Mouse (Mus musculus) thymus, postnatal 4 days (tissue): ENCODE results near the gene Msln.
A peak's percentile ranks its signal among the peaks of the same experiment; 100 is the strongest.
"Not testable (repeated sequence)": the region's sequence is repeated elsewhere in the genome, so short reads cannot be mapped to it uniquely, and the experiment has no call there.

Experiments used
- DNase-seq: peaks from one replicate; pipeline ENCODE4 v3.0.0; 2021

The Msln gene

DNA sequence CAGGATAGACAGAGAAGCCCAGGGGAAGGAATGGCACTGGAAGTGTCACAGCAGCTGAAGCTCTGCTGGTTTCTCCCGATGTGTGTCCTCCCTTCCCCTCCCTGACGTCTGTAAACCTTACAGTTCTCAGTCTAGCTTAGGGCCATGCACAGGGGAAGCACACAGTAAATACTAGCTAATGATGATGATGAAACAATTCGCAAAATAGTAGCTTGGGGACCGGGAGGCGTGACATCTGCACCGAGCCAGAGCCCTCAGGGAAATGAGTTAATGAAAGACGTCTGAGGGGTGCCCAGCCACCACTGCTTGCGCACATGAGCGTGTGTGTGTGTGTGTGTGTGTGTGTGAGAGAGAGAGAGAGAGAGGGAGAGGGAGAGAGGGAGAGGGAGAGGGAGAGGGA is 15.2 kb upstream of the Msln start:
- DNase-seq: no peak

DNA sequence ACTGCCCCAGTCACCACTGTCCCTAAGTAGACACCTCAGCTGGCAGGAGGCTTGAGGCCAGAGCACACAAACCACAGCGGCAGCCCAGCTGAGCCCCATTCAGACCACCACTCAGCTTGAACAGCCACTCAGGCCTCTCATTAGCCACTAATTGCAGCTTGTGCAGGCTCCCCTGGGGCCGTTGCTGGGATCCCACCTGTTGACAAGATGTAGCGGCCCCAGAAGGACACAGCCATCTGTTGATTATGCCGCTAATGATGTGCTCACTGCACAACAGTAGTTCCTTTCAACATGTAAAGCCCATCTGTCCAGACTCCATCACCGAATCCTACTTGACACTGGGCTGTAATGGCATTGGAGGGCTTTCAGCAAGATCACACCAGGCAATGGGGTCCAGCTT is 11.7 kb upstream of the Msln start:
- no peak for DNase-seq

DNA sequence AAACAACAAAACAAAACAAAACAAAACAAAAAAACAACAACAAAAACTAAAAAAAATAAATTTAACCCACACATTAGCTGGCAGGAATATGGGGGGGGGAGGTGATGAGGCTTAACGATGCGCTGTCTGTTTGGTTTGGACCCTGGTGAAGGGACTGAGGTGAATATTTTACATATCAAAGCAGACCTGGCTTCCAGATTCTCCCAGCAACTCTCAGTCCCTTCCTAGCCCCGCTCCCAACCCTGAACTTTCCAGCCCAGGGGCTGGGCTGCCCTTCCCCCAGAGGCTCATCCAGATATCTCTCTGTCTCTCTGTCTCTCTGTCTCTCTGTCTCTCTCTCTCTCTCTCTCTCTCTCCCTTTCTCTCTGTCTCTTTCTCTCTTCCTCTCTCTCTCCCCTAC is 8.4 kb upstream of the Msln start:
- DNase-seq: no peak

DNA sequence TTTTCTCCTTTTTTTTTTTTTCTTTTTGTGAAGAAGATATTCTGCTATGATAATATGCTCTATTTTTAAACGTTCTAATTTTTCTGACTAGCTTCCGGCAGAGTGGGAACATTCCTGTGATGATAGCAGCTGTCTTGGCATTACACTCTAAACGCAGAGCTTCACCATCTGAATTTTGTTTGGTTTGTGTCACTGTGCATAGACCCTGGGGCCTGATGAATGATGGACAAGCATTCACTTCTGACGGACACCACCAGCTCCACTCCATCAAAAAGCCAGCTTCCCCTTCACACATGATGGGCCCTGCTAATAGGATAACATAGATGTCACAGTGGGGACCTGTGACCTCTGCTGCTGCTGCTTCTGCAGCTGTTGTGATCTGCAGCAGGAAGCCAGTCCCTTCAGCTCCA is 7.4 kb upstream of the Msln start:
- DNase-seq: no peak

DNA sequence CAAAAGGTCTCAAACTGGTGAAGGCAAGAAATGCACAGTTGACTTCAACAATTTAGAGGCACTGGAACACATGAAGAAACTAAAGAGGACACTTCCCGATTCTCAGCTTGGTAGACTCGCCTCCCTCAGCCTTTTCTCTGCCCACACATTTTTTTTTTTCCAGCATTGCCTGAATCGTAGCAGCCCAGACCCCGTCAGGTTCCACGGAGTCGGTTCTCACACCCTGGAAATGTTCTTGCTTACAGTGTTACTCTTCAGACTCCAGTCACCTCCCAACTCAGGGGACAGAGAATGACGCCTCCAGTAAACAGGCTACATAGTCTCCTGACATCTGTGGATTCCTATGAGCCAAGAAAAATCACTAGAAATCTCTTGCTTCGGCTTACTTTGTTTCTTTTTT is 6.0 kb upstream of the Msln start:
- no peak for DNase-seq

DNA sequence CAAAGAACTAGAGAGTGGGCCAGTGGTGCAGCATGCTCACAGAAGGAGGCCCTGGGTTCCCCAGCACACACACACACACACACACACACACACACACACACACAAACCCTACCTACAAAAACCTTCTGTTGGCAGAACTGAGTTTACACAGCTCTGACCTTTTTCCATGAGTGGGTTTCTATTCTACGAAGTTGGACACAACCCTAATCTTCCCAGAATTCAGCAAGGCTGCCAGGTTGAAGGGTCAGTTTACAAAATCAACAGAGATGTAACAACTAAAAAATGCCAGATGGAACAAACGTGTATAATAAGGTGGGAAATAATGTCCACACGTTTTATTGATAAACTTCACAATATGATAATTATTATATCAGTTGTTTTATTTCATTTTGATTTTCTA is 3.5 kb upstream of the Msln start:
- no peak for DNase-seq

DNA sequence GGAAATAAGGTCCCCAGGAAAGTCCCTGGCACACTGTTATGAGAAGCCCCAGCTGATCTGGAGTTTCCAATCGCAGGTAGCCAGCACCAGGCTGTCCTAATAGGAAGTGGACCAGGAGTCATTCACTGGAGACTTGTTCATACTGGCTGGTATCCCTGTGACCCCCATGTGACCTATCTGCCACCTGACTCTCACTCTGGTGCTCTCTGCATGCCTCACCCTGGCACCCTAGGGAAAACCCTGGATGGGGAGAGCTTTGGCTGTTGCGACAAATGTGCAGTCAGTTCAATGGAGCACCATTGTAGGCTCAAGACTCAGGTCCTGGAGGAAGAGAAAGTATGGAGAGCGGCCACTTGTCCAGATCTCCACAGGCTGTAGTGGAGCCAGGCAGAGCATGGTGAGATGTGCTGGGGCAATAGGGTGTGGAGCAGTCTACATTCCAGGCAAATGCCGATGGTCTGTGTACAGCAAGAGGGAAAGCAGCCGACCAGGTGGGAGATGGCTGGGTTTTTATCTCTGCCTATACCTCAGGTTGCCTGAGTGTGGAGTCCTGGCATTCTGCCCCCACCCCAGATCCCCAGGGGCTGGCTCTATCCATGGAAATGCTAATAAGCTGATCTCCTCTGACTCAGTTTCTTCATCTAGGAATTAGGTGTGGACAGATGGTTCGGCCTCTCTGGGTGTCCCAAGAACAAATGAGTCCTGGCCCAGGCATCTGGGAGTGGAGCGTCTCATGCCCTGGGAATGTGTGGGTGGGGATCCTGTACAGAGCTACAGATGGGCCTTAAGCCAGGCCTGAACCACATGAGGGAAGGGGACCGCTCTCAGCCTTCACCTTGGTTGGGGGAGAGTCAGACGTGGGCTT is 2.4 kb upstream of the Msln start:
- no peak for DNase-seq

DNA sequence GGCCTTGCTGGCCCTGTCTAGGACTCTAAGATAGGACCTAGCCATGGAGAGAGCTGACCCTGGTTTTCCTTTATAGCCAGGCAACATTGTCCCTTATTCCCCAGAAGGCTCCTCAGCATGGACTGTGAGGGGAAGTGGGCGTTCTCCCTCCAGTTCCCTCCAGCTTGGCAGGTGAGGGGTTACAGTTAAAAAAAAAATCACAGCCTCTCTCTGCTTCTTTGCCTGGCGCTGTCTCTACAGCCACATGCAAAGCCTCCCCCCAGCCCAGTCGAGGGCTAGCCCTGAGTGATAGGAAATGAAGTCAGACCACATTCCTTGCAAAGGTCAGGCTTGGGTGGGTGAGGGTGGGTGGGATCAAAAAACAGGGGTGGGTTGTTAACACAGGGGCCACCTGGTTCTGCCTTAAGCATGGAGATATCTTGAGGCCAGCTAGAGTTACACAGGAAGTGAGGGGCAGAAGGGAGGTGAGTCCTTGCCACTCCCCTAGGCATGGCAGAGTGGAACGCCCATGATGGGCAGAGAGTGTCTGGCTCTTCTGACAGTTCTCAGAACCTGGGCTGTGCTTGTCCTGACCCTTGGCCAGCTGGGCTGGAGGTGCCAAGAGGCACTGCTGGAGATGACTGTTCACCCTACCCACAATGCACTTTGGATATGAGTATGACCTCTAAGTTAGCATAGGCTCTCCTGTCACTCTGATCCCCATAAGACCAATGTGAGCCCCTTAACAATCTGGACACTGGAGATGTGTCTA is 1.6 kb upstream of the Msln start:
- DNase-seq: no peak

DNA sequence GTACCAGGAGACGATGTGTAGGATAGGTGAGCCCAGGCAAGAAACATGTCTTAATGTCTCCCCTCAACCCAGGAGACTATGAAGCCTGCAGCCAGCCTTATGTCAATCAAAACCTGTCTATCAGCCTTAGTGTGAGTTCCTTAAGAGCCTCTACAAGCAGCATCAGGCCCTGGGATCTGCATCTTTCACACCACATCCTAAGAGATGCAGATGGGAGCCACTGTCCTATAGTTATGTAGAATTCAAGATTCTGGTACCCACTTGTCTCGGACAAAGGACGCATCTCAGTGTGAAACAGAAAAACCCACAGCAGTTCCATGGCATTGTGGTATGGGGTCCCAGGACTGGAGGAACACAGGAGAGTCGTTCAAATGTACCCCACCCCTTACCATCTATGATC is 908 bp upstream of the Msln start:
- DNase-seq: no peak

DNA sequence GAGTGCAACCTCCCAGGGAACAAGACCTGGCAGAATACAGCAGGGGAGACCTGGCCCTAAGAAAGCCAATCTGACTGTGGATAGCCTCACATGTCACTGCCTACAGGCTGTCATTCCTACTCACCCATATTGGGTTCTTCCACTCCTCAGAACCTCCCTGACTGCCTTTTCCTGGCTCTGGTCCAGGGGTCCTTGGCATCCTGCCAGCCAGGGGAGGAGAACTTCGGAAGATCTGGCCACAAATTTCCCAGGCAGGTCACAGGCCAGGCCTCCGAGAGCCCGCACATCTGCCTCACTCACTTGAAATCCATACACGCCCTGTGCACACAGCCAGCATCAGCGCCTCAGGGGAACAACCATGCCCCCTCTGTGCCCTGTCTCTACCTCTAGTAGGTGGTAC is 2.7 kb downstream of the Msln start:
- DNase-seq: no peak

DNA sequence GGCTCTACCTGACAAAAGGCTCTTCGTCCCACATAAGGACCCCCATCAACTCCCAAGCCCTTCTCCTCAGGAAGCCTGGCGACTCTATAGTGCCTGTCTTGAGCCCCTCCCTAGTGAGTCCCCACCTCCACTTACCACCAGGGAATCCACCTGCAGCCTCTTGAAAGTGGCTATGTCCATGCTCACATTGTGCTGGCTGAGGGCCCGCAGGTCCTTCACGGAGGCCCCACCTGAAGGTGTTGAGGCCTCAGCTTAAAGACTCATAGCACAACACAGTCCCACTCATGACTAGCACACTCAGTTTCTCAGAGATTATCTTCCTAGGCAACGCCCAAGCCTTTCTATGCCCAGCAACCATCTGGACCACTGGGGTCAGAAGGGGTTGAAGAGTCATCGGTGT is 4.9 kb downstream of the Msln start:
- no peak for DNase-seq

DNA sequence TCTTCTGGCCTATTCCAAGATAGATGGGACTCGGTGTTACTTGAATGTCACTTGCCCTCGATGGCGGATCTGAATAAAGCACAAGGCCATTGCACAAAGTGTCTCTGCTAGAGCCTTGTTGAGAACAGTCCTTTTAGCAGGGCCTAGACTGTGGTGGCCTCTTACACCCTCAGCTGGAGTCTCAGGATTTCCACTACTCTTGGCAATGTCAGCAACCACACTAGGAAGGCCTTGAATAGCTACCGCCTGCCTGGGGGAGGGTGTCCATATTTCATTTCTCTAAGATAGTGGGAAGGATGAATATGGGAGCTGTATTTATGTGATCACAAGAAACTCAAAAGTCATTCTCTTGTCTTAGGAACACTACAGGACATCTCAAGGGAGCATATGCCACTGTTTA is 5.9 kb downstream of the Msln start:
- DNase-seq: no peak

DNA sequence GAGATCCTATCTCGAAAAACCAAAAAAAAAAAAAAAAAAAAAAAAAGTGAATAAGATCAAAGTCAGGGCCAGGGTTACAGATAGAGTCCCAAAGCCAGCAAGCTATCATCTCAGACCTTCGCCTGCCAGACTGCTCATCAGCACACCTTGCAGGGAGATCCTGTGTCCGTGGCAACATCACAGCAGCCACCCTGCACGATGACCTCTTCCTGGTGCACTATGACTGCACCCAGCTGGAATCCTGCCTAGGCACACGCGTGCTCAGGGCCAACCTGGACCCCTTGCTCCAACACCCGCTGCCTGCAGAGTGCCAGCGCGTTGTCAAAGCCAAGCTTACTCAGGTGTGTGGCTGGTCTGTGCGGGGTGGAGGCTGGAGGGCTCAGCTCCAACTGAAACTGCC is 9.9 kb downstream of the Msln start:
- no peak for DNase-seq

DNA sequence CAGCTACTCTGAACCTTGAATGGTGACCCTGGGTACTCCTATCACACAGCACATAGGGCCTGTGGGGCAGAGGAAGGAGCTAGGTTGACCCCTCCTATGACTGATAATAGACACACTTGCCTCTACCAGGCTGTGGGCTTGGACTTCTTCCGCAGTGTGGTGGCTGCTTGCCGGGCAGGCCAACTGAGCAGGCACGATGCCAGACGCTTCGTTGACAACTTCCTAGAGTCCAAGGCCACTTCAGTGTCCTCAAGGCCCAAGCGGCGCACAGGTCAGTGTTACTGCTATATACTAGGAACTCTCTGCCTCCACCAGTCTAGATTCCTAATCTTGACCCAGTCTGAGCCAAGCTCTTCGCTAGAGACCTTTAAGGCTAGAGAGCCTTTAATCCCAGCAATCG is 10.3 kb downstream of the Msln start:
- no peak for DNase-seq

DNA sequence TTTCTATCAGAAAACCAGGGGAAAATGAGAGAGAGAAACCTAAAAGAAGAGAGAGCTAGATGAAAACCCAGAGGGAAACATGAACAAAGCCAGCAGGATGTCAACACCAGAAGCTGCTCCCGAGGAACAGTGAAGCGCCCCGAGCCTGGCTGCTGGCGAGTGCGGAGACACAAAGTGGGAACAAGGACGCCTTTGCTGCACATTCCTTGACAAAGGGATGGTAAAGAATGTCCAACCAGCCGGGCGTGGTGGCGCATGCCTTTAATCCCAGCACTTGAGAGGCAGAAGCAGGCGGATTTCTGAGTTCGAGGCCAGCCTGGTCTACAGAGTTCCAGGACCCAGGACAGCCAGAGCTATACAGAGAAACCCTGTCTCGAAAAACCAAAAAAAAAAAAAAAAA is 12.7 kb downstream of the Msln start:
- not testable (repeated sequence) for DNase-seq

DNA sequence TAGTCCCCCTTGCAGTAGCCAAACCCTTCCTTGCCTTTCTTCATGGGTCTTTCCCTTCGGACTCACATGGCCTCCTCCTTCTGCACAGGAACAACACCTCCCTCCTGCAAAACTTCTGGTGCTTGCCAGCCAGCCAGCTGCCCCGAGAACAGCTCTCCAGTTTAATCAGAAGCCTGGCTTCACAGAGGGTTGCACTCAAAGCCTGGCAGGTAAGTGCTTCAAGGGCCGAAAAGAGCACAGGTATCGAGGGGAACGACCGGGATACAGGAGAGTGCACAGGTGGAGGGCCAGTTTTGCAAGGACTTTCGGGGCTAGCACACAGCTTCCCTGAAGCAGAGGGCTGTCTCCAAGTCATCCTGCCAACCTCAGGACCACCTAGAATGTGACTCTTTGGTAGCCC is 15.3 kb downstream of the Msln start:
- DNase-seq: no peak

DNA sequence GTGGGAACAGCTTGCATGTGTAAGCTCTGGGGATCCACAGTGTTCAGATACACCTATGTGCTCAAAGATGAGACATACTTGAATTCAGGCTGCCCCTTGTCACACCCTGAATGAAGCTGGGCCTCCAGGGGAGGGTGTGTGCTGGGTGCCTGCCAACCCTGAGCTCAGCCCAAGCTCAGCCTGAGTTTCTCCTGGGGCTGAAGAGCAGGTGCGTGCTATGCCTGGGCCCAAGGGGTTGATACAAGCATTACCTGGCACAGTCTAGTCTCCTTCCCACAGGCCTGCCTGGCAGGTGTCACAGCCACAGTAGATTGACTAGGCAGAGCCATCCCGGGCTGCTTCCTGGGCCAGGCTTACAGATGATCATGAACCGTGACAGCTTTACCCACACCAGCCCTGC is 18.4 kb downstream of the Msln start, which contains the start of gene Mslnl:
TSS of gene Mslnl (plus strand) at position 298 of the 400 bp plus-strand sequence.
- DNase-seq: no peak

DNA sequence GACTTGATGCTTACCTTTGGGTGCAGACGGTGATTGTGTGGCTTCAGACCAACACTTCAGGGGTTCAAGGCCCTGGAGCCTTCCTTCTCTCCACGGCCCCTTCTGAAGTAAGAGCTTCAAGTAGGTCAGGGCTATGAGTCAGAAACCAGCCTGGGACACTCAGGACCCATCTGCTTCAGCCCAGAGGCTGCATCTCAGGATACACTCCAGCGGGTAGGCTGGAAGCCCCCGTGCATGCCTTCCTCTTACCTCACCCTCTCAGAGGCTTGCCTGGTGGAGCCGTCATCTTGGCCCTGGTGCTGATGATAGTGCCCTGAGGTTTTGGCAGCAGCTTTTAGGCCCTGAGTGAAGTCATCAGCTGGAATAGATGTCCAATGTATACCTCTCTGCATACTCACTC is 18.9 kb downstream of the Msln start:
- no peak for DNase-seq

DNA sequence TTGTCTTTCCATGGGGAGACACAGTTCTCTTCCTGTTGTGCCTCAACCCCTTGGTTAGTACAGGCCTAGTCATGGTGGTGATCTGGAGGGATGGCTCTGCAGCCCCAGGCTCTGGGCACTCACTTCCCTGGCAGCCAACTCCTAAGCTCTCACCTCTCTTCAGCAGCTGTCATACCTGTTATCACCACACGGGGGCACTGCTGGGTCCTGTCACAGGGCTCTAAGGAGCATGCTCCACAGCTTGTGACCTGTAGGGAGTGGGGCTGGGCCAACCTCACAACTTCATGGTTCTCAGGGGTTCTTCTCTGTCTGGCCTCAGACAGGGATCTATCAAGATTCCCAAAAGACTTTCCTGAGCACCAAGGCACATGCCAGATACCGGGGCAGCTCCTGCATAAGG is 22.1 kb downstream of the Msln start:
- DNase-seq: peak; percentile 90

DNA sequence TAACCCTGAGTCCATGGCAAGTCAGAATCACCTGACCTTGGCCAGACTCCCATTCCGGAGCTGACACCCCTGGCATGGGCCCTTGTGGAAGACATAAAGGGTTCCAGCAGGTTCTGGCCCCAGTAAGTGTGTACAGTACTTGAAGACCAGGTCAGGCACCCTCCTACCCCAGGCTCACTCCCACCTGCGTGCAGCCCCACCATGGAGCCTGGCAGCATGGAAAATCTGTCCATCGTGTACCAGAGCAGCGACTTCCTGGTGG is 26.2 kb downstream of the Msln start:
- no peak for DNase-seq

DNA sequence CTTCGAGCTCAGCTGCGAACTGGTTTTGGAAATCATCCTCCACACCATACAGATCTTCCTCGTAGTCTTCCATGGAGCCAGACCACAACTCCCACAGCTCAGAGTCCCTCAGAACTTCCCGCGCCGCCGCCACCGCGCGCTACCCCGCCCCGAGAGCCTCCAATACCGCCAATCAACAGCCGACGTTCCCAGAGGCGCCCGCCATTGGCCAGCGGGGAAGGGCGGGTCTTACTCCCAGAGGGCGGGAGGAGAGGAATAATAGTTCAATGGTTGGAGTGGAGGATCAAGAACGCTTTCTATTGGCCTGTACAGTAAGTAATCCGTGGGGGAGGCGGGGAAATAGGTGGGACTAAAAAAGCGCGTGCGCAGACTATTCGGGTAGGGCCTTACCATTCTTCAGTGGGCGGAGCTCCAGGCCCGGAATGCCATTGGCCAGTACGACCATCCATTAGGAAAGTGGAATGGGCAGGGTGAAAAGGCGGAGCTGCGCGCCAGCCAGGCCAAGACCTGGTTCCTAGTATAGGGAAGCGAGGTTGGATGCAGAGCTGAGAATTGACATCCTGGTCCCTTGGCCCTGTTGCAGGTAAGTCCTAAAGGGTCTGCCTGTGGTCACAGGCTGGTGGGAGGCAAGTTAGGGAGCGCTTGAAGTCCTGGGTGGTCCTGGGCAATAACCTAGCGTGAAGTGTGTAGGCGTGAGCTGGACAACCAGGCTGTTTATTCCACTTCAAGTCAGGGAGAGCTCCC is 26.7 kb downstream of the Msln start, which contains the start of the genes Chtf18 and Rpusd1:
TSS of gene Chtf18 (minus strand) at position 155 of the 744 bp plus-strand sequence.
TSS of gene Rpusd1 (plus strand) at position 406 of the 744 bp plus-strand sequence.
- peak; percentile 96 for DNase-seq

DNA sequence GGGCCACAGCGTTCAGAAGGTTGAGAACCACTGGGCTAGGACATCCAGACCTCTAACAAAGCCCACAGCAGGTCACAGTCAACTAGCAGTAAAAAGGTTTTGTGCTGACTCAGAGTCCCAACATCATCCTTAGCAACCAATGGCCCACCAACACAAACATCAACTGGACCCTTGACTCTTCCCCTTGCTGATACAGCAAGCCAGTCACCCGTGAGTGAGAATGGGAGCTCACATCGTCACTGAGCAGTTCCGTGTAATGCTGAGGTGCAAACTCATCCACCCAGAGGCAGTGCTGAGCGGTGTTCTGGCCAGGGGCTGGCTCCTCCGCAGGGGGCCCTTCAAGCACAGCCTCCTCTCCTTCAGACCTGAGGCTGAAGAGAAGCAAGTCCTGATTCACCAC is 28.9 kb downstream of the Msln start:
- no peak for DNase-seq

DNA sequence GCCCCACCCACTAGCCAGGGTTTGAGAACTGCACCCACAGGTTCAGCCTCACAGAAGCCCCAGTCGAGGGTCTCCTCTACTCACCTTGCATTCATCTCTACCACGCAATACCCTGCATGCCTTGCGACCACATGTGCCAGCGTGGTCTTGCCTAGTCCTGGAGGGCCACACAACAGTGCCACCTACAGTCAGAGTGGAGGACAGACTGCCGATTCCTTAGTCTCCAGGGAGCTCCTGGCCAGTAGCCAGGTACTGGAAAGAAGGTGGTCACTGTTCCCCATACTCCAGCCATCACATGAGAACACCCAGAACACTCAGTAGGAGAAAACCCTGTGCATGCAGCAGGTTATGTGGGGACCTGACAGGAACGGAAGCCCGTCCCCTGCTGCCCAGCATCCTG is 30.3 kb downstream of the Msln start:
- no peak for DNase-seq

DNA sequence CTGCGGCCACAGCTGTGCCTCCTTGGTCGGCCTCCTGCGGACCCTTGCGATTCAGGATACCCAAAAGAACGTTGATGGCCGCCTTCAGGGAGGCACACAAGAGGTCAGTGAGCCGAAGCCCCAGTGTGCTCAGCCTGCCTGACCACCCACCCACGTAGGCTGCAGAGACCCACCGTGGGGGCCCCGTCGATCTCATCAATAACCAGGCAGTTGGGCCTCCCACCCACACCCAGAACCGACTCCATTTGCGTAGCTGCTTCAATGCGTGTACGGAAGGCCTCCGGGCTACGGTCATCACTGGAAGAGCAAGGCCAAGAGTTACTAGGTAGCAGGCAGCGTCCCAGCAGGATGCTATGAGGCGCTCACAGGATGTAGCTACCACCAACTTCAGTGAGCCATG is 30.7 kb downstream of the Msln start:
- DNase-seq: no peak
